8 mouse cellular contexts compared by ENCODE assay signal in the genomic region with DNA sequence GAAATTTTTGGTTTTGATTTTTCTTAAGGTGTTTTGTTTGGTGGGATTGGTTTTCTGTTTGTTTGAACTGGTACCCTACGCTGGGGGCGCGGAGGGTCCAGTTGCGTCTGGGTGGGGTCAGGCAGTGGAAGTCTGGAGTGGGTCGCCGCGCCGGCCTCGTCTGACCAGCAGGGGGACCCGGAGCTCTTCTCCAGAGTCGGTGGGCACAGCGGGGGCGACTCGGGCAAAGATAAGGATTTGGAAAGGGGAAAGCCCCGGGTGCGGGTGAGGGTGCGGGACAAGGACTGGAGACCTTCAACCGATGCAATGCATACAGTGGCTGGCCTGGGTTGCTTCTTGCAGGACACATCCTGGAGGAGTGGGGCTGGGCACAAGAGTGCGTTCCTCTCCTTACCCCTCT.
DNase-seq lines count a peak whose midpoint lies in the region; ATAC-seq and TF ChIP-seq lines count a peak whose summit lies in the region.

No protein-coding gene starts in this region.

- no peaks in the 10 kb centered on the region for H3K9me3 ChIP-seq in intestine, embryonic 16.5 days (ENCODE audit: control insufficient read depth, low read length)
- H3K9me3 ChIP-seq in midbrain, postnatal 0 days (ENCODE audit: low read length), result no peaks in the 10 kb centered on the region

- H3K27ac ChIP-seq in intestine, embryonic 16.5 days (ENCODE audit: low read length), result no peak overlapping the region
- H3K27ac ChIP-seq in midbrain, postnatal 0 days (ENCODE audit: low read depth, low read length), result no peak overlapping the region

- H3K4me3 ChIP-seq in intestine, embryonic 16.5 days (ENCODE audit: low read length), result peak overlapping the region; percentile 33
- peak overlapping the region; percentile 33 for H3K4me3 ChIP-seq in midbrain, postnatal 0 days (ENCODE audit: low read depth, low read length)

- no peaks in the 10 kb centered on the region for H3K36me3 ChIP-seq in intestine, embryonic 16.5 days (ENCODE audit: control insufficient read depth, insufficient read depth, low read length)
- H3K36me3 ChIP-seq in midbrain, postnatal 0 days (ENCODE audit: insufficient read depth, low read length), result no peaks in the 10 kb centered on the region

- peak; percentile 72 for TF ChIP-seq CTCF in midbrain, postnatal 0 days (IDR thresholded peaks at IDR 0.05)

- no peaks in the 10 kb centered on the region for H3K27me3 ChIP-seq in intestine, embryonic 16.5 days (replicated peaks; ENCODE audit: control insufficient read depth, insufficient read depth, low read length)
- H3K27me3 ChIP-seq in midbrain, postnatal 0 days (ENCODE audit: insufficient read depth, low read length), result no peaks in the 10 kb centered on the region

- H3K4me2 ChIP-seq in intestine, embryonic 16.5 days (ENCODE audit: low read depth, low read length), result peak overlapping the region; percentile 49
- peak overlapping the region; percentile 70 for H3K4me2 ChIP-seq in midbrain, postnatal 0 days (ENCODE audit: low read depth, low read length, poor library complexity, severe bottlenecking)

- 6% methylated on average over 19 of the region's 19 CpGs for WGBS in intestine, embryonic 16.5 days
- WGBS in midbrain, postnatal 0 days, result 2% methylated on average over 19 of the region's 19 CpGs

- no peak overlapping the region for H3K9ac ChIP-seq in intestine, embryonic 16.5 days (ENCODE audit: low read depth, low read length)
- H3K9ac ChIP-seq in midbrain, postnatal 0 days (replicated peaks; ENCODE audit: low read length, poor library complexity, severe bottlenecking), result peak overlapping the region; percentile 33; the same call in 1 of the 2 replicates

- peak; percentile 28; the same call in 1 of the 2 replicates for ATAC-seq in frontal cortex, adult (ENCODE audit: low TSS enrichment)
- 0 out of 2 replicates have a peak, but pooled peaks have one; percentile 33 for ATAC-seq in intestine, embryonic 16.5 days
- no peak for ATAC-seq in midbrain, postnatal 0 days (ENCODE audit: low FRiP score)

- no peaks in the 10 kb centered on the region for H3K4me1 ChIP-seq in intestine, embryonic 16.5 days (ENCODE audit: control insufficient read depth, insufficient read depth, low read length)
- H3K4me1 ChIP-seq in midbrain, postnatal 0 days (ENCODE audit: insufficient read depth, low read length), result no peaks in the 10 kb centered on the region

- DNase-seq in frontal cortex, postnatal 36 days (ENCODE audit: low spot score in 2 of 2), result no peak
- DNase-seq in right cerebral cortex, postnatal 10 days (ENCODE audit: low spot score in 2 of 2), result peak; percentile 57 to 72
- DNase-seq in right cerebral cortex, adult 18-20 months, result no peak
- DNase-seq in midbrain, postnatal 0 days (ENCODE audit: low spot score), result no peak
- no peak for DNase-seq in spleen, postnatal 10 days (ENCODE audit: low spot score in 2 of 2)
- DNase-seq in layer of hippocampus, adult 18-20 months (ENCODE audit: low spot score in 2 of 2), result no peak

Comparison
In these comparisons a context has a peak if more than half of its experiments do, and no peak if none do; other contexts are left out.
1. DNase-seq: peak in right cerebral cortex, postnatal 10 days (2 of 2); none in frontal cortex, postnatal 36 days (0 of 2), right cerebral cortex, adult 18-20 months (single experiment), midbrain, postnatal 0 days (single experiment), spleen, postnatal 10 days (0 of 2) and layer of hippocampus, adult 18-20 months (0 of 2).